Mouse (Mus musculus): ENCODE data around the gene Glis3.

Gene Glis3

GRCm38 (mm10) chr19:28258907-28259675 is 420.8 kb downstream of the Glis3 start:
- no peak for DNase-seq (ENCODE audit: low spot score in 2 of 2)

GRCm38 (mm10) chr19:28258480-28258879 is 421.4 kb downstream of the Glis3 start:
- no peak for DNase-seq (ENCODE audit: low spot score in 2 of 2)

- DNase-seq (ENCODE audit: low spot score in 2 of 2) = no peak
Observed at GRCm38 (mm10) chr19:28247345-28247744, 432.5 kb downstream of the Glis3 start.

GRCm38 (mm10) chr19:28246186-28246585 is 433.7 kb downstream of the Glis3 start:
- no peak for DNase-seq (ENCODE audit: low spot score in 2 of 2)

- no peak for DNase-seq (ENCODE audit: low spot score in 2 of 2)
Observed at GRCm38 (mm10) chr19:28238073-28238472, 441.8 kb downstream of the Glis3 start.

GRCm38 (mm10) chr19:28237621-28238020 is 442.3 kb downstream of the Glis3 start:
- no peak for DNase-seq (ENCODE audit: low spot score in 2 of 2)

- DNase-seq (ENCODE audit: low spot score in 2 of 2) = no peak
Observed at GRCm38 (mm10) chr19:28235571-28235970, 444.3 kb downstream of the Glis3 start.

GRCm38 (mm10) chr19:28235096-28235495 is 444.8 kb downstream of the Glis3 start:
- DNase-seq (ENCODE audit: low spot score in 2 of 2) = no peak

GRCm38 (mm10) chr19:28234676-28235075 is 445.2 kb downstream of the Glis3 start:
- DNase-seq (ENCODE audit: low spot score in 2 of 2) = no peak

GRCm38 (mm10) chr19:28231511-28231910 is 448.4 kb downstream of the Glis3 start:
- no peak for DNase-seq (ENCODE audit: low spot score in 2 of 2)

GRCm38 (mm10) chr19:28227526-28227925 is 452.4 kb downstream of the Glis3 start:
- DNase-seq (ENCODE audit: low spot score in 2 of 2) = no peak

GRCm38 (mm10) chr19:28225651-28226050 is 454.2 kb downstream of the Glis3 start:
- DNase-seq (ENCODE audit: low spot score in 2 of 2) = no peak

GRCm38 (mm10) chr19:28211630-28212029 is 468.2 kb downstream of the Glis3 start:
- DNase-seq (ENCODE audit: low spot score in 2 of 2) = no peak
